Mouse (Mus musculus) neural tube, embryonic 15.5 days (tissue): ENCODE results near the gene Acsf3. TPM values are rescaled to one million over a fixed set of nuclear protein-coding genes. Genes with fewer than 3 reads are reported as not detected.
A peak's percentile ranks its signal among the peaks of the same experiment; 100 is the strongest.

Experiments
- ATAC-seq: fragments of 200-750 bp; cut with Nextera tagmentation; 2 replicates; pipeline ENCODE4 v1.8.0; 2017; ENCODE audit warnings: mild to moderate bottlenecking, moderate TSS enrichment, moderate library complexity; ENCODE audit not compliant: low FRiP score
- H3K27ac ChIP-seq: fragments of 300-500 bp; sonication (generic); replicated peaks from 2 replicates; pipeline ENCODE4 v1.5.1; 2015; ENCODE audit warnings: mild to moderate bottlenecking, inconsistent platforms
- H3K27me3 ChIP-seq: fragments of 300-500 bp; sonication (generic); replicated peaks from 2 replicates; pipeline ENCODE4 v1.6.1; 2015; ENCODE audit warnings: inconsistent platforms
- H3K36me3 ChIP-seq: fragments of 300-500 bp; sonication (generic); 2 replicates; pipeline ENCODE4 v1.6.1; 2015; ENCODE audit warnings: inconsistent platforms
- H3K4me1 ChIP-seq: fragments of 300-500 bp; sonication (generic); 2 replicates; pipeline ENCODE4 v1.6.1; 2015; ENCODE audit warnings: inconsistent platforms
- H3K4me2 ChIP-seq: fragments of 300-500 bp; sonication (generic); 2 replicates; pipeline ENCODE4 v1.6.1; 2015; ENCODE audit warnings: inconsistent platforms, mild to moderate bottlenecking, moderate library complexity
- H3K4me3 ChIP-seq: fragments of 300-500 bp; sonication (generic); replicated peaks from 2 replicates; pipeline ENCODE4 v1.5.1; 2015; ENCODE audit warnings: mild to moderate bottlenecking, inconsistent platforms
- H3K9ac ChIP-seq: fragments of 300-500 bp; sonication (generic); replicated peaks from 2 replicates; pipeline ENCODE4 v1.6.1; 2015; ENCODE audit warnings: mild to moderate bottlenecking, inconsistent platforms
- H3K9me3 ChIP-seq: fragments of 300-500 bp; sonication (generic); replicated peaks from 2 replicates; pipeline ENCODE4 v1.6.1; 2016; ENCODE audit warnings: inconsistent platforms
- WGBS: fragments of 180-500 bp; shearing (Covaris S2); methylation state at CpG from one replicate; pipeline ENCODE4 v1.1.7; 2015; ENCODE audit warnings: mixed read lengths; 5-methylcytosine and 5-hydroxymethylcytosine counted together
- polyA plus RNA-seq: library from polyadenylated mRNA; unstranded; fragments of >200 nt; fragmentation: Nextera tagmentation; extraction: Ambion mirVana; gene quantifications from 2 replicates; pipeline ENCODE4 v1.2.1, GENCODE M21; 2015

Gene Acsf3
- polyA plus RNA-seq, 1 experiment from 2014 or later: 15.2 TPM

- peak; percentile 35 for ATAC-seq
- Histone ChIP-seq H3K4me2 (peak overlapping the region; percentile 45), H3K4me3 (no peak overlapping the region; the same call in 1 of the 2 replicates), H3K27ac (peak overlapping the region; percentile 93), H3K27me3 (no peaks in the 10 kb centered on the region), H3K4me1 (peaks cover 95% of the 10 kb centered on the region), H3K36me3 (no peaks in the 10 kb centered on the region), H3K9ac (no peak overlapping the region), H3K9me3 (no peaks in the 10 kb centered on the region)
- WGBS: 15% methylated on average over 17 of the region's 17 CpGs
Measured at GRCm38 (mm10) chr8:122745022-122745749, 30.1 kb upstream of the Acsf3 start.

GRCm38 (mm10) chr8:122745750-122746275 lies 29.5 kb upstream of the Acsf3 start:
- Histone ChIP-seq H3K4me1 (peaks cover 95% of the 10 kb centered on the region), H3K27me3 (no peaks in the 10 kb centered on the region), H3K4me3 (no peak overlapping the region; the same call in 1 of the 2 replicates), H3K27ac (peak overlapping the region; percentile 93), H3K4me2 (peak overlapping the region; percentile 45), H3K9ac (0 out of 2 replicates have a peak overlapping the region, but pooled peaks have one; percentile 23), H3K9me3 (no peaks in the 10 kb centered on the region), H3K36me3 (no peaks in the 10 kb centered on the region)
- peak; percentile 68 for ATAC-seq
- WGBS: 11% methylated on average over 16 of the region's 16 CpGs

GRCm38 (mm10) chr8:122746439-122746838 lies 28.8 kb upstream of the Acsf3 start:
- Histone ChIP-seq H3K27ac (peak overlapping the region; percentile 93), H3K4me3 (no peak overlapping the region), H3K4me1 (peaks cover 94% of the 10 kb centered on the region), H3K36me3 (no peaks in the 10 kb centered on the region), H3K4me2 (peak overlapping the region; percentile 45), H3K9me3 (no peaks in the 10 kb centered on the region), H3K27me3 (no peaks in the 10 kb centered on the region), H3K9ac (0 out of 2 replicates have a peak overlapping the region, but pooled peaks have one; percentile 23)
- WGBS: 22% methylated on average over 7 of the region's 7 CpGs
- ATAC-seq: no peak

- no peaks in the 10 kb centered on the region for H3K27me3 ChIP-seq
- H3K4me1 ChIP-seq: peaks cover 80% of the 10 kb centered on the region
- no peak overlapping the region for H3K4me2 ChIP-seq
- 89% methylated on average over 1 of the region's 1 CpGs for WGBS
- no peaks in the 10 kb centered on the region for H3K9me3 ChIP-seq
- H3K9ac ChIP-seq: no peak overlapping the region
- no peak overlapping the region for H3K4me3 ChIP-seq
- ATAC-seq: no peak
- H3K36me3 ChIP-seq: no peaks in the 10 kb centered on the region
- H3K27ac ChIP-seq: peak overlapping the region; percentile 93
Measured at GRCm38 (mm10) chr8:122747825-122748224, 27.5 kb upstream of the Acsf3 start.

- no peak for ATAC-seq
- Histone ChIP-seq H3K9ac (0 out of 2 replicates have a peak overlapping the region, but pooled peaks have one; percentile 35), H3K4me1 (peaks cover 66% of the 10 kb centered on the region), H3K4me3 (peak overlapping the region; percentile 36; the same call in 1 of the 2 replicates), H3K27ac (peak overlapping the region; percentile 93), H3K27me3 (no peaks in the 10 kb centered on the region), H3K36me3 (no peaks in the 10 kb centered on the region), H3K9me3 (no peaks in the 10 kb centered on the region), H3K4me2 (peak overlapping the region; percentile 52)
- WGBS: 39% methylated on average over 6 of the region's 6 CpGs
Measured at GRCm38 (mm10) chr8:122749333-122749958, 25.8 kb upstream of the Acsf3 start.

GRCm38 (mm10) chr8:122751342-122751741 lies 23.9 kb upstream of the Acsf3 start:
- peak; percentile 62; the same call in 1 of the 2 replicates for ATAC-seq

GRCm38 (mm10) chr8:122752111-122752721 lies 23.1 kb upstream of the Acsf3 start:
- H3K27ac ChIP-seq: peak overlapping the region; percentile 93
- peak overlapping the region; percentile 35 for H3K9ac ChIP-seq
- H3K4me2 ChIP-seq: peak overlapping the region; percentile 52
- H3K4me3 ChIP-seq: peak overlapping the region; percentile 36
- ATAC-seq: peak; percentile 43; the same call in 1 of the 2 replicates
- no peaks in the 10 kb centered on the region for H3K36me3 ChIP-seq
- no peaks in the 10 kb centered on the region for H3K27me3 ChIP-seq
- no peaks in the 10 kb centered on the region for H3K9me3 ChIP-seq
- peaks cover 38% of the 10 kb centered on the region for H3K4me1 ChIP-seq
- 59% methylated on average over 29 of the region's 29 CpGs for WGBS

More at GRCm38 (mm10) chr8:122751342-122751741, 23.9 kb upstream of the Acsf3 start:
- 37% methylated on average over 5 of the region's 5 CpGs for WGBS
- peak overlapping the region; percentile 35; the same call in 1 of the 2 replicates for H3K9ac ChIP-seq
- peak overlapping the region; percentile 36 for H3K4me3 ChIP-seq
- H3K36me3 ChIP-seq: no peaks in the 10 kb centered on the region
- peak overlapping the region; percentile 93 for H3K27ac ChIP-seq
- peaks cover 47% of the 10 kb centered on the region for H3K4me1 ChIP-seq
- no peaks in the 10 kb centered on the region for H3K27me3 ChIP-seq
- H3K4me2 ChIP-seq: peak overlapping the region; percentile 52
- H3K9me3 ChIP-seq: no peaks in the 10 kb centered on the region

- Histone ChIP-seq H3K27ac (no peak overlapping the region), H3K27me3 (no peaks in the 10 kb centered on the region), H3K9me3 (no peaks in the 10 kb centered on the region), H3K4me1 (peaks cover 6% of the 10 kb centered on the region; the same call in 1 of the 2 replicates), H3K36me3 (no peaks in the 10 kb centered on the region), H3K4me2 (no peak overlapping the region), H3K4me3 (no peak overlapping the region), H3K9ac (no peak overlapping the region)
- ATAC-seq: no peak
Measured at GRCm38 (mm10) chr8:122758597-122758996, 16.7 kb upstream of the Acsf3 start.

- no peaks in the 10 kb centered on the region for H3K36me3 ChIP-seq
- H3K27me3 ChIP-seq: no peaks in the 10 kb centered on the region
- no peak for ATAC-seq
- peak overlapping the region; percentile 23; the same call in 1 of the 2 replicates for H3K27ac ChIP-seq
- no peak overlapping the region for H3K4me2 ChIP-seq
- no peak overlapping the region for H3K9ac ChIP-seq
- H3K4me3 ChIP-seq: no peak overlapping the region
- no peaks in the 10 kb centered on the region for H3K9me3 ChIP-seq
- H3K4me1 ChIP-seq: peaks cover 6% of the 10 kb centered on the region; the same call in 1 of the 2 replicates
- WGBS: 64% methylated on average over 7 of the region's 7 CpGs
Measured at GRCm38 (mm10) chr8:122760116-122760515, 15.2 kb upstream of the Acsf3 start.

- H3K4me1 ChIP-seq: peaks cover 6% of the 10 kb centered on the region; the same call in 1 of the 2 replicates
Measured at GRCm38 (mm10) chr8:122761109-122761508, 14.2 kb upstream of the Acsf3 start.

GRCm38 (mm10) chr8:122762731-122763266 lies 12.5 kb upstream of the Acsf3 start:
- Histone ChIP-seq H3K36me3 (no peaks in the 10 kb centered on the region), H3K4me2 (no peak overlapping the region), H3K9me3 (no peaks in the 10 kb centered on the region), H3K4me3 (no peak overlapping the region), H3K4me1 (peaks cover 13% of the 10 kb centered on the region; the same call in 1 of the 2 replicates), H3K27me3 (0 out of 2 replicates have a peak, but pooled peaks cover under 1% of the 10 kb centered on the region), H3K9ac (no peak overlapping the region), H3K27ac (no peak overlapping the region)
- ATAC-seq: no peak
- 50% methylated on average over 12 of the region's 12 CpGs for WGBS

More at GRCm38 (mm10) chr8:122761109-122761508, 14.2 kb upstream of the Acsf3 start:
- 70% methylated on average over 6 of the region's 6 CpGs for WGBS
- Histone ChIP-seq H3K9ac (no peak overlapping the region), H3K27ac (no peak overlapping the region), H3K4me2 (no peak overlapping the region), H3K36me3 (no peaks in the 10 kb centered on the region), H3K9me3 (no peaks in the 10 kb centered on the region), H3K4me3 (no peak overlapping the region), H3K27me3 (no peaks in the 10 kb centered on the region)
- ATAC-seq: no peak
